Mouse (Mus musculus) T-helper 17 cell (primary cell): ENCODE results near the gene Akap6.

ENCODE experiments used
- in situ Hi-C, 2 experiments: fragments of 300-600 bp; cut with MboI, MseI; formaldehyde crosslinking; loops; 1 replicate in 1 of 2; 2 replicates in 1 of 2; pipeline ENCODE4 v1.15.1; 2025; ENCODE audit warnings: high pct_unique_total_duplicates in 2 of 2

Akap6 gene

DNA sequence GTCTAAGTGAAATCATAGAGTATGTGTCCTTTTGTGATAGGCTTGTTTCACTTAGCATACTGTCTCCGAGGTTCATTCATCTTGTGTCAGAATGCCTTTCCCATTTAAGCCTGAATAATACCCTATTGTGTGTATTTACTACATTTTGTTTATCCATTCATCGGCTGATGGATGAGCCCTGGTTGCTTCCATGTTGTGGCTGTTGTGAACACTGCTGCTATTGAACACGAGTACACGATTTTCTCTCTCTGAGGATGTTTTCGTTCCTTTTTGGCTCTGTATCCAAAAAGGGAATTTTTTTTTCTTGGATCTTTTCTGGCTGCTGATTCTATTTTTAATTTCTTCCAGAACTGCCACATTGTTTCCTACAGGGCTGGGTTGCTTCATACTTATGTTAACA is 81.0 kb downstream of the Akap6 start:
- in situ Hi-C loops = loop anchor here in 1 of 2 experiments (10.0 kb wide), 1 partner anchor 755 kb away; the partner anchor contains the start of gene Gpr33

GRCm38 (mm10) chr12:52781066-52781465 is 81.9 kb downstream of the Akap6 start:
- in situ Hi-C loops = loop anchor here in 1 of 2 experiments (10.0 kb wide), 1 partner anchor 756 kb away; the partner anchor contains the start of gene Gpr33

DNA sequence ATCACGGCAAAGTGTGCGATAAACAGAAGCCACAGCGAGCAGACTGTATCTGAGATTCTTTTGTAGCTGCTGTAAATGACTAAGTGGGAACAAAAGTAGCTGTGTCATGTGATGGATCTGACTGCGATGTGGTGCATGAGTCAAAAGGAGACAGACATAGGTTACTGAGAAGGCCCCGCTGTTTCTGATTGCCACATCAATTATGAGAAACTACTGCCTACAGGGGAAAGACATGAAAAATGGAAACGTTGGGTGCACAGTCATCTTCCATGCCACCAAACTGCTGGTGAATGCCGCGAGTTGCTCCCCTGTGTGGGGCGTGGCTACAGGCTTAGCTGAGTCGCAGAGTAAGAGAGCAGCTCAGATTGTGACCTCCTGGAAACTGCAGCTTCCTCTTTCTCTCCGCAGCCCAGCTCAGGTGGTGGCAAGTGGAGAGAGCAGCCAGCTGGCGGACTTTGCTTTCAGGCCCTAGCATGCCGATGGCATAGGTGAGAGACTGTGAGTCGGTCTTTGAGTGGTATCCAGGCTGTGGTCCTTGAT is 83.8 kb downstream of the Akap6 start:
- in situ Hi-C loops = loop anchor here in 1 of 2 experiments (10.0 kb wide), 1 partner anchor 758 kb away; the partner anchor contains the start of gene Gpr33

- in situ Hi-C loops = loop anchor here in 1 of 2 experiments (10.0 kb wide), 1 partner anchor 760 kb away; the partner anchor contains the start of gene Gpr33
These were observed 86.0 kb downstream of the Akap6 start for GRCm38 (mm10) chr12:52785217-52785616.

DNA sequence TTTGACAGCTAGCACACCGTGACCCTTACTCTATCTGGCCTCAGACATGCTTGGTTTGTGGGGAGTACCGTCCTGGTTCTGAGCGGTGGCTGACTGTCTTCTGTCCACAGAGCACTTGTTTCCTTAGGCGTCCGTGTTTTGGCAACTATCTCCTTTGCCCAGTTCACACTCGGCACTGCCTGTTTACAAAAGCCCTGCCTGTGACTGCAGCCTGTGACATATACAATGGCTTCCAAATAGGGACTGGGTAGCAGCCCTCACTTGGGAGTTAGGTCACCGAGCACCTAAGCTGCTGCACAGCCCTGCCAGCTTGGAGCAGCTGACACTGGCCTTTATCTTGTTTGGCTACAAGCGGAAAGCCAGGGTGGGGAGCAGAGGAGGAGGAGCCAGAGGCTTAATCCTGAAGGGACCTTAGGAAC is 91.2 kb downstream of the Akap6 start:
- in situ Hi-C loops = no loop called here

DNA sequence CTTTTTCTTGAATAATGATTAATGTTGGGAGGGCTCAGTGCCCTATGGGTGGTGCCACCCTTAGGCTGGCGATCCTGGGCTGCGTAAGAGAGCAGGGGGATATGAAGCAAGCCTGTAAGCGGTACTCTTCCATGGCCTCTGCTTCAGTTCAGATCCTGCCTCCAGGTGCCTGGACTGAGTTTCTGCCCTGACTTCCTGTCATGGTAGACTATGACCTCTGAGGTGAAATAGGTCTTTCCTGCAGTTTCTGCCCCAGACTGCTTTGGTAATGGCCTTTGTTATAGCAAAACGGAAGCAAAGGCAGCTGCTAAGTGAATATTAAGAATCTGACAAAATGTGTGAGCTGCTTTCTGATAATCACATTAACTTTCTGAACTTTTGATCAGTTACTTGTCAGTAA is 94.9 kb downstream of the Akap6 start:
- in situ Hi-C loops = no loop called here

DNA sequence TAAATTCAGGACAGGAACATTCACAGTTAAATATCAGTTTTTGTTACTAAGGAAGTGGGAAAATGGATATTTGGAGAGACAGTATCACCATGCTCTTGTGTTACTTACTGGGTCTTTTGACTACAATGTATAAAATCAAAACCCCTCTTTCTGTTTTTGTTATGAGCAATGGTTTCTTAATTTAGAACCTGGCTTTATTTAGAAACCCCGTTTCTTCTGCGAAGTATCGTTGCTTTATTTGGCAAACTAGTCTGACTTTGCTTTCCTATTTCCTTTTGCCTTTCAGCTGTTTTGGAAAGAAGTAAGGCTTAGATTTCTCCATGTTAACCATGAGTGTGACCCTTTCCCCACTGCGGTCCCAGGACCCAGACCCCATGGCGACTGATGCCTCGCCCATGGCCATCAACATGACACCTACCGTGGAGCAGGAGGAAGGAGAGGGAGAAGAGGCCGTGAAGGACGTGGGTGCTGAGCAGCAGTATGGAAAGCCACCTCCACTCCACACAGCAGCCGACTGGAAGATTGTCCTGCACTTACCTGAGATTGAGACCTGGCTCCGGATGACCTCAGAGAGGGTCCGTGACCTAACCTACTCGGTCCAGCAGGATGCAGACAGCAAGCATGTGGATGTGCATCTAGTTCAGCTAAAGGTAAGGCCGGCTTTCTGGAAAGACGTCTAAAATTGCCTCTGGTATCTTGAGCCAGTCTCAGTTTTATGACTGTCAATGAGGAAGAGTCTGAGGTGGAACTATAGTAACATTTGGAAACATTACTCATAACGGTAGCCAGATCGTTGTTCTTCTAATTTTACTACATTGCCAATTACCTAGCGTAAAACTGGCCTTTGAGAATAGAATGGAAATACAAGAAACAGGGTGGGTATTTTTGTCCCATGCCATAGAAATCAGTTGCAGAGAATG is 96.6 kb downstream of the Akap6 start:
- in situ Hi-C loops = no loop called here

GRCm38 (mm10) chr12:52796471-52796795 is 97.2 kb downstream of the Akap6 start:
- in situ Hi-C loops = no loop called here

DNA sequence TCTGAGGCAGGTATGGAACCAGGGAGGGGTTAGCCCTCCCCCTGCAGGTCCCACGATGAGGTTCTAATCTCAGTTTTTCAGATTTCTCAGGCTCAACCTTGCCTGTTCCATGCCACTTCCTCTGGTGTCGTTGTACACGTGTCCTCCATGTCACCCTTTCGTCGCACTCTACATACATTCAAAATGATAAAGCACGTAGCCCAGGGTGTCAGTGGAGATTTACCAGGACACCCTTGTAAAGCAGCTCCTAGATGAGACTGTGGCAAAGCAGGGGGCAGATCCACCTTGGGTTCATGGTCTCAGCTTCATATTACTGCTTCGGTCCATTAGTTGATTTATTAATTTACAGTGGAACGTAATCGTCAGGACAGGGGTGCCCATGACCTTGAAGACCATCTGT is 100.5 kb downstream of the Akap6 start:
- in situ Hi-C loops = no loop called here

DNA sequence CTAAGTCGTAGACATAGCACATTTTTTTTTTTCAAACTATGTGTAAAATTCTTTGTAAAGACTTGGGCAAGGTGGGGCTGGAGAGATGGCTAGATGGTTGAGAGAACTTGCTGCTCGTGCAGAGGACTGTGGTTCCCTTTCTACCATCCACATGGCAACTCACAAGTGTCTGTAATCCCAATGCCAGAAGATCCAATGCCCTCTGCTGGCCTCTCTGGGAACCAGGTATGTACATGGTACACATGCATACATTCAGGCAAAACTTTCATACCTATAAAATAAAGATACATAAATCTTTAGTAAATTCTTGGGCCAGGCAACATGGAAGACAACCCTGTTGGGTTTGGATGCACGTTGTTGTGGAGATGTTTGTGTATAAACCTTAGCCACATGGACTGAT is 107.1 kb downstream of the Akap6 start:
- in situ Hi-C loops = no loop called here

DNA sequence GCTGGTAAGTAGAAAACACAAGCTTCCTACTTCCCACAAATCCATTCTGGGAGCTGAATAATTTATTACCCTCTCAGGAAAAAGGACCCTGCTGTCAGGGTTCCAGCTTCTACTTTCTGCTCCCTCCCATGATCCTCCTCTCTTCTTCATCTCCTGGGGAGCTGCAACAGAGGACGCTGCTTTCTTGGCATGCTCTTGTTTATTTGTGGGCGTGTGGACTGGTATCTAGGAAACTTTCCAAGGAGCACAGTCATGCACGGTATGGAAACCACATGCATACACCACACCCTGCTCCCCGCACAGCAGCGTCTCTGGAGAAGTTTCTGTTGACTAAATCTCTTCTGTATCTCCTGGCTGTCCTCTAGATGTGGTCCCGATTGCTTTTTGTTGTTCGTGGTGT is 119.4 kb downstream of the Akap6 start:
- in situ Hi-C loops = no loop called here

GRCm38 (mm10) chr12:52824774-52825173 is 125.6 kb downstream of the Akap6 start:
- in situ Hi-C loops = no loop called here

DNA sequence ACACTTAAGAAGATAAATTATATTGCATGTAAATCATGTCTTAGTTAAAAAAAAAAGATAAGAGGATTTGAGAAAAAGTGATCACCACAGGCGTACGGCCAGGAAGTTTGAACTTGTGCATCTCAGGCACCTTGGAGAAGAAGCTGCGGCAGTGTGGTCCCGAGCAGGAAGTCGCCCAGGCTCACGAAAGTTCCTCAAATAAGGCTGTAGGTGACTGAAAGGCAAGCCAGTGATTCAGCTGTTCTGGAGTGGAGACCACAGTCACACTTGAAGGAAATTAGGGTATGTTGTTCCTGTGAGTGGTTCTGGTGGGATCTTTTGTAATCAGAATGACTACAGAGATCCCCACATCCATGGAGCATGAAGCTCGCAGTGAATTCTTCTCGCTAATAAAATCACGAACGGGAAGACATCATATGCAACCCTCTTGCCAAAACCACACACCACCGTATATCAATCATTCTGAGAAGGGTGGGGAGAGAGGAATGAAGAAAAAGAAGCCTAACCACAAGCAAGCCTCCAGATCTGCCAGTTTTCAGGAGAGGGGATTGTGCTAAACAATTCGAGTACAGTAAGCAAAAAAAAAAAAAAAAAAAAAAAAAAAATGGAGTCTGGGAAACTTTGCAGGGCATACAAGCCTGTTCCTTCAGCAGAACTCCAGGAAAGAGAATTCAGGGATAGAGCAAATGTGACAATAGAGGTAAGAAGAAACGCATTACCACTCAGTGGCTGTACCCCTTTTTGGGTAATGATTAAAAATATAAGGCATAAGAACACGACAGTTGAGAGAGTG is 130.0 kb downstream of the Akap6 start:
- in situ Hi-C loops = no loop called here

GRCm38 (mm10) chr12:52831782-52832181 is 132.6 kb downstream of the Akap6 start:
- in situ Hi-C loops = loop anchor here in 1 of 2 experiments (10.0 kb wide), 1 partner anchor 807 kb away; the partner anchor contains the start of gene Gpr33

- in situ Hi-C loops = loop anchor here in 1 of 2 experiments (10.0 kb wide), 1 partner anchor 807 kb away; the partner anchor contains the start of gene Gpr33
These were observed 133.0 kb downstream of the Akap6 start for GRCm38 (mm10) chr12:52832230-52832629.

DNA sequence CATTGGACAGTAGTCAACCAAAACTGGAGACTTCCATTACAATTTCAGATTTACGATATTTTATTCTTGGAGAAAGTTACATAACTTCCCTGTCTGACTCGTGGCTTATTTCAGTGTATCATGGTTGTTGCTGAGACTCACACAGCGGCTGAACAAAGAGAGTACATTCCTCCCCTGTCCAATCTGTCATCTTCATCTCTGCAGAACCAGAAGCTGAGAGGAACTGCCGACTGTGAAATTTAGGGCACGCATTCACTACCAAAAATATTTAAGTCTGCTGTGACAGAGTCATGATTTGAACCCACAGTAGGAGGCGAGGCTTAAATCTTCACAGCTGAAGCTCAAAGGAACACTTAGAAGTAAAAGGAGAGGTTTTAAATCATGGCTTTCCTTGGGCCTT is 134.0 kb downstream of the Akap6 start:
- in situ Hi-C loops = loop anchor here in 1 of 2 experiments (10.0 kb wide), 1 partner anchor 808 kb away; the partner anchor contains the start of gene Gpr33

DNA sequence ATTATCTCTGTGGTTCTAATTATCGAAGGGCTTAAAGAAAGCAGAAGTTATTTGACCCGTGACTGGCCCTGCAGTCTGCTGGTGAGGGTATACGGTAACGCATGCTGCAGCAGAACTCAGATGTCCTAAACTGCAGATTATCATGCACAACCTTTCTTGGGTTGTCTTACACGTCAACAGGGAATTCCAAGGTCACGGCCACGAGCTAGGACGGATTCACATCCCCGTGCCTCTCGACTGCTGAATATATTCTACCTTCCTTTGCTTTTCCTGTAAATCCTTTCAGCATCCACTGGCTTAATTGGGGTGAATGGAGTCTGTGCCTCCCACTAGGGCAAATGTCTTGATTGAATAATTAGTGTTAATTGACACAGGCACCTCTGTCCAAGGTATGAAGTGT is 134.9 kb downstream of the Akap6 start:
- in situ Hi-C loops = loop anchor here in 1 of 2 experiments (10.0 kb wide), 1 partner anchor 809 kb away; the partner anchor contains the start of gene Gpr33

DNA sequence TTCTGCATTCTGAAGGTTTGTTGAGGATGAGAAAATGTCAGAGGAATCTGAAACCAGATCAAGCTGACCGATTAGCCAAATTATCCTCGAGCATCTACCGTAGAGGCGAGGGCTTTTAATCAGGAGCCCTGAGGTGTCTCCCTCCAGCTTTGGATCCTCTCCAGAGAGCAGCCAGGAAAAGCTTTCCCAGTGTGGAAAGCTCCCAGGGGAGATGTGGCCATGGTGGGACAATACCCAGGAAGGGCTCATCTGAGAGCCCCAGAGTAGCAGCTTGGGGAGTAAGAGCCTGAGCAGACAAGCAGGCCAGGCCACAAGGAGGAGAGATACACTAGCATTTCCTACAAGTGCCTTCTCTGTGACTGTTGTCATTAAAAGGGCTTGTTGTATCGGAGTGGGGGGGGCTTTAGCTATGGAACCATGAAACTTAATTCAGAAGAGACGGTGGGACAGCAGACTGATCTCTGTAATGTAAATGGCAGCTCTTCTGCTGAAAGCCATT is 135.6 kb downstream of the Akap6 start:
- in situ Hi-C loops = loop anchor here (5.0 to 10.0 kb wide), 3 partner anchors 333 to 810 kb away; partner anchors contain the start of genes Arhgap5 (in 1 of the 2) and Gpr33 (in 1 of the 2)

GRCm38 (mm10) chr12:52835291-52835742 is 136.1 kb downstream of the Akap6 start:
- in situ Hi-C loops = loop anchor here (5.0 to 10.0 kb wide), 3 partner anchors 333 to 811 kb away; partner anchors contain the start of genes Arhgap5 (in 1 of the 2) and Gpr33 (in 1 of the 2)

DNA sequence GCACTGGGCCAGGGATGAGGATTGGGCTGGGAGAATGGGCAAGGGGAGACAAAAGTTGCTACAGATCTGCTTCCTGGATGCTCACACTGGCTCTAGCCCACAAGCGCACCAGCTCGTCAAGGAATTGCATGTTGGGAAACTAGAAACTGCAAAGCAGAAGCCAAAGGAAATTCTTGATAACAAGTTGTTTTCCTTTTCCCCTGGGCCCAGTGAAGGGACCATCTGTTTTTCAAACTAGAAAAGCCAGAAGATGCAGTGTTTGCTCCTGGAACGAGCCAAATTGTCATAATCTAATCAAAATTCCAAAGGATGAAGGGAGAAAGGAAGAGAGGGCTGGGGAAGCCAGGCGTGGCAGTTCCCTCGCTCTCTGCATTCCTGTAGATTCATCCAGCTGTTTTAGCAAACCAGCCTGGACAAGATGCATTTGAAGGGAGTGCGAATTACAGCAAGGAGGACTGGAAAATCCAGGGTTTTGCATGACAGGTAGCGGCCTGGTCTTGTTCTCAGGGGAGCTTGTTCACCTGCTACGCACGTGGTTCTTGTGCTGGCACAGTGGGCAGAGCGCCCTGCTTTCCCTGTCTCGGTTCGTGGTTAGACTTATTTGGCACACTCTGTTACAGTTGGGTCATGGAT is 136.8 kb downstream of the Akap6 start:
- in situ Hi-C loops = loop anchor here (5.0 to 10.0 kb wide), 3 partner anchors 334 to 811 kb away; partner anchors contain the start of genes Arhgap5 (in 1 of the 2) and Gpr33 (in 1 of the 2)
